Mouse (Mus musculus): ENCODE results near the gene Dnah6.

DNA sequence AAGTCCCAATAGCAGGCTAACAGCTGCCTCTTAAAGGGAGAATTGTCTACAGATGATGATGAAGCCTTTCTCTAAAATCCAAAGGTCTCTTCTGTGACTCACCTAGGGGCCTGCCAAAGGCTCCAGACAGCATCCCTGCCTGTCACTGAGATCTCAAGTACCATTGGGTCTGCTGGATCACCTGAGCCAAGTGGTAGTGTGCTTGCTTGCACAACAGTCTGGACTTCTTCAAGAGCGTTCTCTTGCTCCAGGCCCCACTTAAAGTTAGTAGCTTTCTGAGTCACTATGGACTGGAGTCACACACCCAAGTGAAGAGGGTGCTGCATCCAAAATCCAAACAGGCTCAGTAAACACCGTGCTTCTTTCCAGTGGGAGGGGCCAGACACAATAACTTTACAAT is 25.4 kb upstream of the Dnah6 start:
- TF ChIP-seq CTCF (IDR thresholded peaks at IDR 0.05; ENCODE audit: insufficient read depth, low read depth, low read length) (no peak), POLR2A (IDR thresholded peaks at IDR 0.05; ENCODE audit: insufficient read depth, low read depth, low read length) (no peak)

Measured in olfactory bulb, adult 2 months (tissue).